Mouse (Mus musculus): ENCODE results near the gene Acadl.

- TF ChIP-seq CTCF (IDR thresholded peaks at IDR 0.05; ENCODE audit: low read depth) (no peak), EP300 (IDR thresholded peaks at IDR 0.05; ENCODE audit: low read depth) (no peak)
These were observed 17.3 kb downstream of the Acadl start for GRCm38 (mm10) chr1:66845690-66846318.
